Mouse (Mus musculus): ENCODE measurements around the gene Cep95.

The Cep95 gene

GRCm38 (mm10) chr11:106812410-106813136, 23.5 kb downstream of the Cep95 start:
- DNase-seq (ENCODE audit: inconsistent age in 2 of 2, low spot score in 1 of 2), result no peak

- DNase-seq (ENCODE audit: inconsistent age in 2 of 2, low spot score in 1 of 2), result no peak
Observed at GRCm38 (mm10) chr11:106814601-106815320, 25.7 kb downstream of the Cep95 start.

- no peak for DNase-seq (ENCODE audit: inconsistent age in 2 of 2, low spot score in 1 of 2)
Observed at GRCm38 (mm10) chr11:106815331-106815730, 26.3 kb downstream of the Cep95 start.

GRCm38 (mm10) chr11:106815761-106816160, 26.7 kb downstream of the Cep95 start:
- no peak for DNase-seq (ENCODE audit: inconsistent age in 2 of 2, low spot score in 1 of 2)

- DNase-seq (ENCODE audit: inconsistent age in 2 of 2, low spot score in 1 of 2), result no peak
Observed at GRCm38 (mm10) chr11:106816316-106816715, 27.3 kb downstream of the Cep95 start.

- DNase-seq (ENCODE audit: inconsistent age in 2 of 2, low spot score in 1 of 2), result no peak
Observed at GRCm38 (mm10) chr11:106817156-106817555, 28.1 kb downstream of the Cep95 start.

GRCm38 (mm10) chr11:106817808-106818207, 28.8 kb downstream of the Cep95 start:
- no peak for DNase-seq (ENCODE audit: inconsistent age in 2 of 2, low spot score in 1 of 2)

GRCm38 (mm10) chr11:106818341-106818740, 29.3 kb downstream of the Cep95 start:
- peak in 1 of 2 experiments; percentile 56 for DNase-seq (ENCODE audit: inconsistent age in 2 of 2, low spot score in 1 of 2)

- no peak for DNase-seq (ENCODE audit: inconsistent age in 2 of 2, low spot score in 1 of 2)
Observed at GRCm38 (mm10) chr11:106819595-106819994, 30.5 kb downstream of the Cep95 start.

GRCm38 (mm10) chr11:106820252-106820651, 31.2 kb downstream of the Cep95 start:
- no peak for DNase-seq (ENCODE audit: inconsistent age in 2 of 2, low spot score in 1 of 2)

- DNase-seq (ENCODE audit: inconsistent age in 2 of 2, low spot score in 1 of 2), result peak; percentile 55 to 71
Observed at GRCm38 (mm10) chr11:106820972-106821371, 31.9 kb downstream of the Cep95 start.

GRCm38 (mm10) chr11:106821397-106821796, 32.3 kb downstream of the Cep95 start:
- DNase-seq (ENCODE audit: inconsistent age in 2 of 2, low spot score in 1 of 2), result no peak

GRCm38 (mm10) chr11:106822491-106822890, 33.4 kb downstream of the Cep95 start:
- no peak for DNase-seq (ENCODE audit: inconsistent age in 2 of 2, low spot score in 1 of 2)

- DNase-seq (ENCODE audit: inconsistent age in 2 of 2, low spot score in 1 of 2), result no peak
Observed at GRCm38 (mm10) chr11:106822911-106823310, 33.9 kb downstream of the Cep95 start.

- no peak for DNase-seq (ENCODE audit: inconsistent age in 2 of 2, low spot score in 1 of 2)
Observed at GRCm38 (mm10) chr11:106823741-106824140, 34.7 kb downstream of the Cep95 start.

- DNase-seq (ENCODE audit: inconsistent age in 2 of 2, low spot score in 1 of 2), result no peak
Observed at GRCm38 (mm10) chr11:106824403-106824802, 35.4 kb downstream of the Cep95 start.

- no peak for DNase-seq (ENCODE audit: inconsistent age in 2 of 2, low spot score in 1 of 2)
Observed at GRCm38 (mm10) chr11:106828079-106828478, 39.0 kb downstream of the Cep95 start.

- no peak for DNase-seq (ENCODE audit: inconsistent age in 2 of 2, low spot score in 1 of 2)
Observed at GRCm38 (mm10) chr11:106842002-106842401, 53.0 kb downstream of the Cep95 start.

GRCm38 (mm10) chr11:106851438-106851837, 62.4 kb downstream of the Cep95 start:
- DNase-seq (ENCODE audit: inconsistent age in 2 of 2, low spot score in 1 of 2), result no peak
